ENCODE assay signal across 38 mouse cellular contexts in genomic region chr11:97094600-97094999, GRCm38 (mm10). TPM values are rescaled to one million over a fixed set of nuclear protein-coding genes. Genes with fewer than 3 reads are reported as not detected.
"Had no signal": no experiment of that assay in that cellular context is flagged by ENCODE, and none has a peak within 500 bp of the region (broad histone marks: within the 10 kb centered on the region; RNA-seq: fewer than 3 reads in every experiment).

No protein-coding gene starts in this region.

- H3K9ac ChIP-seq: limb, embryonic 12.5 days; limb, embryonic 13.5 days; limb, embryonic 15.5 days; liver, embryonic 12.5 days; liver, embryonic 13.5 days; liver, embryonic 14.5 days; liver, embryonic 15.5 days; liver, postnatal 0 days; lung, embryonic 14.5 days; lung, embryonic 15.5 days; midbrain, embryonic 12.5 days; midbrain, embryonic 13.5 days; midbrain, embryonic 15.5 days; neural tube, embryonic 12.5 days had no signal

- DNase-seq: left cerebral cortex, postnatal 4 days; liver; liver, embryonic 13.5 days; liver, postnatal 0 days; lung, adult 18-20 months; lung, adult 2 months; lung, embryonic 14.5 days; lung, postnatal 10 days; lung, postnatal 14 days; lung, postnatal 36 days; lung, postnatal 4 days; midbrain, embryonic 14.5 days had no signal

- H3K4me3 ChIP-seq: limb, embryonic 10.5 days; limb, embryonic 12.5 days; limb, embryonic 13.5 days; limb, embryonic 15.5 days; liver, embryonic 12.5 days; liver, embryonic 13.5 days; liver, embryonic 15.5 days; lung, embryonic 15.5 days; megakaryocyte, embryonic 14.5 days; midbrain, embryonic 10.5 days; midbrain, embryonic 12.5 days; midbrain, embryonic 13.5 days; midbrain, embryonic 15.5 days; myocyte; neural tube, embryonic 12.5 days had no signal

- H3K9me3 ChIP-seq: limb, embryonic 10.5 days; limb, embryonic 12.5 days; limb, embryonic 13.5 days; limb, embryonic 15.5 days; liver, embryonic 12.5 days; liver, embryonic 13.5 days; liver, embryonic 15.5 days; lung, embryonic 15.5 days; megakaryocyte, embryonic 14.5 days; midbrain, embryonic 10.5 days; midbrain, embryonic 12.5 days; midbrain, embryonic 13.5 days; midbrain, embryonic 15.5 days; neural tube, embryonic 12.5 days had no signal

- H3K27ac ChIP-seq: limb, embryonic 10.5 days; limb, embryonic 12.5 days; limb, embryonic 13.5 days; limb, embryonic 15.5 days; liver, embryonic 12.5 days; liver, embryonic 13.5 days; liver, embryonic 14.5 days; liver, embryonic 15.5 days; lung, embryonic 15.5 days; macrophage; midbrain, embryonic 10.5 days; midbrain, embryonic 12.5 days; midbrain, embryonic 13.5 days; midbrain, embryonic 15.5 days; neural tube, embryonic 12.5 days had no signal

- H3K4me1 ChIP-seq: limb, embryonic 12.5 days; liver, embryonic 13.5 days; liver, embryonic 15.5 days; lung, embryonic 15.5 days; midbrain, embryonic 12.5 days; midbrain, embryonic 13.5 days; midbrain, embryonic 15.5 days; neural tube, embryonic 12.5 days had no signal

- ATAC-seq: liver, embryonic 12.5 days; liver, postnatal 0 days; lung, postnatal 0 days; midbrain, embryonic 13.5 days; midbrain, embryonic 15.5 days; midbrain, embryonic 16.5 days had no signal

- H3K4me2 ChIP-seq: limb, embryonic 12.5 days; limb, embryonic 13.5 days; limb, embryonic 15.5 days; liver, embryonic 11.5 days; liver, embryonic 12.5 days; liver, embryonic 13.5 days; liver, embryonic 15.5 days; lung, embryonic 14.5 days; lung, embryonic 15.5 days; midbrain, embryonic 11.5 days; midbrain, embryonic 12.5 days; midbrain, embryonic 13.5 days; midbrain, embryonic 15.5 days; neural tube, embryonic 12.5 days had no signal

- H3K36me3 ChIP-seq: limb, embryonic 10.5 days; limb, embryonic 12.5 days; limb, embryonic 13.5 days; limb, embryonic 15.5 days; liver, embryonic 12.5 days; liver, embryonic 13.5 days; liver, embryonic 15.5 days; lung, embryonic 15.5 days; midbrain, embryonic 10.5 days; midbrain, embryonic 12.5 days; midbrain, embryonic 13.5 days; midbrain, embryonic 15.5 days; neural tube, embryonic 12.5 days had no signal

RNA-seq across cellular contexts. Expression of gene Tbx21, which starts 20.5 kb away (rescaled TPM):
- total RNA-seq: left cerebral cortex, postnatal 10 days; megakaryocyte progenitor cell, adult 5-6 weeks had no signal
- polyA plus RNA-seq: limb, embryonic 11.5 days; limb, embryonic 12.5 days; limb, embryonic 15.5 days; liver, embryonic 11.5 days; liver, embryonic 12.5 days; liver, embryonic 13.5 days; lung, embryonic 14.5 days; lung, embryonic 16.5 days; myocyte; neural tube, embryonic 12.5 days had no signal

RNA-seq across cellular contexts. Expression of gene Lrrc46, which starts 53.4 kb away (rescaled TPM):
- total RNA-seq: megakaryocyte-erythroid progenitor cell, adult 5-6 weeks; monocyte, adult 5-6 weeks had no signal
